Mouse (Mus musculus) bone marrow macrophage, adult 2 months (primary cell): ENCODE results near the gene Mxi1.

Experiments
- CTCF ChIP-seq: IDR thresholded peaks from 2 replicates; pipeline ENCODE4 v1.5.1; 2012; ENCODE audit warnings: low read depth, mild to moderate bottlenecking, low read length, moderate library complexity
- POLR2A ChIP-seq: IDR thresholded peaks from 2 replicates; pipeline ENCODE4 v1.6.1; 2012; ENCODE audit warnings: mild to moderate bottlenecking, low read depth, low read length, borderline replicate concordance

GRCm38 (mm10) chr19:53383336-53383735 lies 73.0 kb downstream of the Mxi1 start:
- TF ChIP-seq CTCF, result no peak
- TF ChIP-seq POLR2A, result no peak
